Mouse (Mus musculus) kidney, adult 2 months (tissue): ENCODE data around the gene Xbp1.

ENCODE experiments used
- CTCF ChIP-seq: fragments of 200-500 bp; conservative IDR thresholded peaks from 2 replicates; pipeline ENCODE4 v1.5.1; 2011; ENCODE audit warnings: low read depth, mild to moderate bottlenecking, control low read depth, low read length, moderate library complexity, mixed read lengths; ENCODE audit not compliant: insufficient read depth, insufficient read length
- POLR2A ChIP-seq: fragments of 200-500 bp; IDR thresholded peaks from one replicate; pipeline ENCODE4 v1.6.1; 2011; ENCODE audit warnings: low read depth, low read length, control low read depth

- TF ChIP-seq CTCF, result no peak
- TF ChIP-seq POLR2A, result no peak
Observed at GRCm38 (mm10) chr11:5525418-5525817, 5.0 kb downstream of the Xbp1 start.
